Mouse (Mus musculus) E14TG2a.4 (cell line): ENCODE data around the gene Sgo2b.

Source experiments
- CTCF ChIP-seq: conservative IDR thresholded peaks from 2 replicates; pipeline ENCODE4 v1.5.1; 2014; ENCODE audit warnings: low read length
- NANOG ChIP-seq: IDR thresholded peaks from 2 replicates; pipeline ENCODE4 v1.6.1; 2014; ENCODE audit warnings: borderline replicate concordance, low read length, mixed read lengths
- POU5F1 ChIP-seq: IDR thresholded peaks from 2 replicates; pipeline ENCODE4 v1.6.1; 2014; ENCODE audit warnings: low read length, borderline replicate concordance

DNA sequence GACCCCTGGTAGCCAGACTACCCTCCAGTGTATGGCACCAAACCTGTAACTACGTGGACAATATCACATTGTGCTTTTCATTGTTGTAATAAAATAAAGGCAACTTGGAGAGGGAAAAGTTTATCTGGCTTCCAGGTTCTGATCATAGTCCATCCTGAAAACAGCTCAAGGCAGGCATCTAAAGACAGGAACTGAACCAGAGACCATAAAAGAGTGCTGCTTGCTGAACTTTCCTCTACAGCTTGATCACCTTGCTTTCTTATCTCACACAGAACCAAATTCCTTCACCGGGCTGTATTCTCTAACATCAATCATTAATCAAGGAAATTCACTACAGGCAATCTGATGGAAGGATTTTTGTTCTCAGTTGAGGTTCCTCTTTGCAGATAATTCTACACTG, 57.0 kb downstream of the Sgo2b start:
- TF ChIP-seq CTCF (no peak), POU5F1 (no peak), NANOG (no peak)
